Mouse (Mus musculus): ENCODE results near the gene Yjefn3. TPM values are rescaled to one million over a fixed set of nuclear protein-coding genes. Genes with fewer than 3 reads are reported as not detected.
"Not testable (repeated sequence)": the region's sequence is repeated elsewhere in the genome, so short reads cannot be mapped to it uniquely, and the experiment has no call there.

The Yjefn3 gene
- total RNA-seq (2021) = 10 to 100 TPM in 1 of 2 experiments, 1 to 10 TPM in 1; 7.8 to 10.2 TPM
- long read RNA-seq, experiment 1, partial matches to known transcripts = 1 of 20 reads
- long read RNA-seq, experiment 1, other reads (novel, unspliced or antisense) = 19 of 20 reads
- long read RNA-seq, experiment 2, partial matches to known transcripts = 0 of 15 reads
- long read RNA-seq, experiment 2, other reads (novel, unspliced or antisense) = 15 of 15 reads

- DNase-seq = peak; percentile 38
- intact Hi-C loops (cut with DNase I; ENCODE audit: low total_unique reads) = no loop called here
These were observed at the start of gene Yjefn3, which contains the start of the genes Tssk6 and Ndufa13 for GRCm38 (mm10) chr8:69902163-69903062. Yjefn3 (minus strand) TSS chr8:69902712. Tssk6 (plus strand) TSS chr8:69902184. Ndufa13 (minus strand) TSS chr8:69902558.

GRCm38 (mm10) chr8:69950300-69950699 is 47.8 kb upstream of the Yjefn3 start:
- intact Hi-C loops (cut with DNase I; ENCODE audit: low total_unique reads) = no loop called here
- DNase-seq = no peak

- DNase-seq; intact Hi-C loops (cut with DNase I; ENCODE audit: low total_unique reads): not testable (repeated sequence)
These were observed 40.0 kb upstream of the Yjefn3 start for GRCm38 (mm10) chr8:69942495-69942894.

GRCm38 (mm10) chr8:69940386-69940785 is 37.9 kb upstream of the Yjefn3 start:
- no peak for DNase-seq
- intact Hi-C loops (cut with DNase I; ENCODE audit: low total_unique reads) = no loop called here

- intact Hi-C loops (cut with DNase I; ENCODE audit: low total_unique reads) = no loop called here
- peak; percentile 42 for DNase-seq
These were observed 37.1 kb upstream of the Yjefn3 start for GRCm38 (mm10) chr8:69939633-69940032.

GRCm38 (mm10) chr8:69938245-69938982 is 35.9 kb upstream of the Yjefn3 start:
- intact Hi-C loops (cut with DNase I; ENCODE audit: low total_unique reads) = no loop called here
- no peak for DNase-seq

- intact Hi-C loops (cut with DNase I; ENCODE audit: low total_unique reads) = no loop called here
- DNase-seq = no peak
These were observed 35.0 kb upstream of the Yjefn3 start for GRCm38 (mm10) chr8:69937466-69937865.

- DNase-seq = peak; percentile 49
- intact Hi-C loops (cut with DNase I; ENCODE audit: low total_unique reads) = no loop called here
These were observed 33.7 kb upstream of the Yjefn3 start for GRCm38 (mm10) chr8:69936050-69936794.

- no peak for DNase-seq
- intact Hi-C loops (cut with DNase I; ENCODE audit: low total_unique reads) = no loop called here
These were observed 32.9 kb upstream of the Yjefn3 start for GRCm38 (mm10) chr8:69935431-69935830.

- intact Hi-C loops (cut with DNase I; ENCODE audit: low total_unique reads) = no loop called here
- DNase-seq = no peak
These were observed 32.1 kb upstream of the Yjefn3 start for GRCm38 (mm10) chr8:69934582-69934981.

GRCm38 (mm10) chr8:69933811-69934210 is 31.3 kb upstream of the Yjefn3 start:
- DNase-seq = no peak
- intact Hi-C loops (cut with DNase I; ENCODE audit: low total_unique reads) = no loop called here

GRCm38 (mm10) chr8:69926901-69927300 is 24.4 kb upstream of the Yjefn3 start:
- DNase-seq = no peak
- intact Hi-C loops (cut with DNase I; ENCODE audit: low total_unique reads) = loop anchor here (5.0 kb wide), 1 partner anchor 35 kb away; no protein-coding TSS in a partner anchor

- no peak for DNase-seq
- intact Hi-C loops (cut with DNase I; ENCODE audit: low total_unique reads) = no loop called here
These were observed 21.5 kb upstream of the Yjefn3 start for GRCm38 (mm10) chr8:69923986-69924385.

GRCm38 (mm10) chr8:69921141-69921540 is 18.6 kb upstream of the Yjefn3 start:
- no peak for DNase-seq
- intact Hi-C loops (cut with DNase I; ENCODE audit: low total_unique reads) = no loop called here

GRCm38 (mm10) chr8:69919876-69920662 is 17.6 kb upstream of the Yjefn3 start:
- intact Hi-C loops (cut with DNase I; ENCODE audit: low total_unique reads) = loop anchor here (1.0 to 10.0 kb wide), 2 partner anchors 81 to 245 kb away; no protein-coding TSS in a partner anchor
- peak; percentile 33 for DNase-seq

- intact Hi-C loops (cut with DNase I; ENCODE audit: low total_unique reads) = loop anchor here (1.0 to 10.0 kb wide), 2 partner anchors 82 to 246 kb away; no protein-coding TSS in a partner anchor
- peak; percentile 52 for DNase-seq
These were observed 16.5 kb upstream of the Yjefn3 start for GRCm38 (mm10) chr8:69919010-69919409.

GRCm38 (mm10) chr8:69918506-69918905 is 16.0 kb upstream of the Yjefn3 start:
- no peak for DNase-seq
- intact Hi-C loops (cut with DNase I; ENCODE audit: low total_unique reads) = loop anchor here (10.0 kb wide), 1 partner anchor 246 kb away; no protein-coding TSS in a partner anchor

GRCm38 (mm10) chr8:69915748-69916147 is 13.2 kb upstream of the Yjefn3 start:
- no peak for DNase-seq
- intact Hi-C loops (cut with DNase I; ENCODE audit: low total_unique reads) = loop anchor here (10.0 kb wide), 1 partner anchor 249 kb away; no protein-coding TSS in a partner anchor

Data from gastrocnemius, postnatal 14 days (tissue).